ENCODE assay signal across 13 mouse cellular contexts in the genomic region with DNA sequence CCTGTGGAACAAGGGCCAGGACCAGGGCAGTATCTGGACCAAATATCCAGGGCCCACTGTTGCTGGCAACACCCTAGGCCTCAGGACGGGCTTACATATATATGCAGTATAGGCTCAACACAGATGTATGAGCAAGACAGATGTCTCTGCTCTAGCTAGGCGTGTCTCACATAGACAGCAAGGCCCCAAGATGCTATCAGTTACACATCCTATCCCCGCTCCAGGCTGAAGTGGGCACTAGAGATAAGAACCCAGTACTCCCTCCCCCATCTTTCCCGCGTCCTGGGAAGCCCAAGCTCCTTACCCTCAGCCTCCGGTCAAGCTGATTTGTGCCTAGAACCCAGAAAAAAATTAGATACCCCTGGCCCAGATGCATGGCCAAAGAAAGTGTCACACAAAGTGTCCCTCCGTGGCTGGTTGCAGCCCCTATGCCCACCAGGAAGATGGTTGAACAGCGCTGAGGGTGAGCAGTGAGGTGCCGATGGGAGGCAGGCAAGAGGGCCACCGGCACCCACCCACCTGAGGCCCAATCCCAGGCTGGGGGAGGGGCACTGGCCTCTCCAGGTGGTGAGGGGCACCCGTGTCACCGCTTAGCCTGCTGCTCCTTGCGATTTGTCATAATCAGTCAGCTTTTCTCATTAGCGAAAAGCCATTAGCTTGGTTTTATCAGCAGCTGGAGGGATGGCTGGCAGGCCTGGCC.
DNase-seq lines count a peak whose midpoint lies in the region; ATAC-seq and TF ChIP-seq lines count a peak whose summit lies in the region.
"Had no signal": no experiment of that assay in that cellular context is flagged by ENCODE, and none has a peak within 500 bp of the region (broad histone marks: within the 10 kb centered on the region; RNA-seq: fewer than 3 reads in every experiment).

No protein-coding gene starts in this region.

- ATAC-seq in kidney, embryonic 14.5 days (ENCODE audit: low FRiP score, low TSS enrichment), result peak; percentile 32
- 0 out of 2 replicates have a peak, but pooled peaks have one; percentile 43 for ATAC-seq in stomach, embryonic 15.5 days (ENCODE audit: insufficient read depth, low FRiP score, low read depth)
- ATAC-seq in midbrain, postnatal 0 days (ENCODE audit: low FRiP score), result no peak

- 45% methylated on average over 14 of the region's 14 CpGs for WGBS in kidney, embryonic 14.5 days
- 40% methylated on average over 14 of the region's 14 CpGs for WGBS in stomach, embryonic 15.5 days
- WGBS in midbrain, postnatal 0 days, result 78% methylated on average over 14 of the region's 14 CpGs

- no peak for DNase-seq in kidney, adult 9 months
- peak; percentile 40 for DNase-seq in c-Kit-positive CD71-positive TER-119-negative erythroid progenitor cells, embryonic 14.5 days (ENCODE audit: low read depth)
- peak; percentile 60 for DNase-seq in liver
- no peak for DNase-seq in midbrain, postnatal 0 days (ENCODE audit: low spot score)
- DNase-seq in adrenal gland, postnatal 10 days, result no peak
- DNase-seq: cerebellum, adult 9-11 months; spleen, adult 18-20 months had no signal

- H3K27ac ChIP-seq in kidney, embryonic 14.5 days (ENCODE audit: low read depth, low read length), result no peak overlapping the region
- H3K27ac ChIP-seq in stomach, embryonic 15.5 days, result no peak overlapping the region
- H3K27ac ChIP-seq in midbrain, postnatal 0 days (ENCODE audit: low read depth, low read length), result no peak overlapping the region
- H3K27ac ChIP-seq: lung, embryonic 15.5 days had no signal

- 0 out of 2 replicates have a peak, but pooled peaks cover 14% of the 10 kb centered on the region for H3K27me3 ChIP-seq in kidney, embryonic 14.5 days (ENCODE audit: control insufficient read depth, insufficient read depth, low read length)
- H3K27me3 ChIP-seq in stomach, embryonic 15.5 days (replicated peaks), result peaks cover 9% of the 10 kb centered on the region
- H3K27me3 ChIP-seq in midbrain, postnatal 0 days (ENCODE audit: insufficient read depth, low read length), result no peaks in the 10 kb centered on the region
- H3K27me3 ChIP-seq: CH12.LX had no signal

- H3K4me3 ChIP-seq in kidney, embryonic 14.5 days (ENCODE audit: low read length), result no peak overlapping the region
- no peak overlapping the region for H3K4me3 ChIP-seq in stomach, embryonic 15.5 days (replicated peaks)
- H3K4me3 ChIP-seq in midbrain, postnatal 0 days (ENCODE audit: low read depth, low read length), result no peak overlapping the region
- H3K4me3 ChIP-seq: lung, embryonic 15.5 days; megakaryocyte, embryonic 14.5 days; myocyte had no signal

- peaks cover 19% of the 10 kb centered on the region for H3K4me1 ChIP-seq in kidney, embryonic 14.5 days (ENCODE audit: control insufficient read depth, insufficient read depth, low read length)
- peaks cover 10% of the 10 kb centered on the region; the same call in 1 of the 2 replicates for H3K4me1 ChIP-seq in stomach, embryonic 15.5 days
- H3K4me1 ChIP-seq in midbrain, postnatal 0 days (ENCODE audit: insufficient read depth, low read length), result 0 out of 2 replicates have a peak, but pooled peaks cover under 1% of the 10 kb centered on the region
- H3K4me1 ChIP-seq: lung, embryonic 15.5 days had no signal

- no peak overlapping the region for H3K4me2 ChIP-seq in kidney, embryonic 14.5 days (replicated peaks; ENCODE audit: low read depth, low read length)
- H3K4me2 ChIP-seq in stomach, embryonic 15.5 days, result peak overlapping the region; percentile 2
- H3K4me2 ChIP-seq in midbrain, postnatal 0 days (ENCODE audit: low read depth, low read length, poor library complexity, severe bottlenecking), result no peak overlapping the region
- H3K4me2 ChIP-seq: lung, embryonic 15.5 days had no signal

- TF ChIP-seq CTCF in midbrain, postnatal 0 days (IDR thresholded peaks at IDR 0.05), result no peak

- H3K36me3 ChIP-seq in kidney, embryonic 14.5 days (ENCODE audit: control insufficient read depth, insufficient read depth, low read length), result no peaks in the 10 kb centered on the region
- H3K36me3 ChIP-seq in stomach, embryonic 15.5 days, result no peaks in the 10 kb centered on the region
- no peaks in the 10 kb centered on the region for H3K36me3 ChIP-seq in midbrain, postnatal 0 days (ENCODE audit: insufficient read depth, low read length)
- H3K36me3 ChIP-seq: lung, embryonic 15.5 days had no signal

- H3K9ac ChIP-seq in kidney, embryonic 14.5 days (ENCODE audit: low read depth, low read length), result no peak overlapping the region
- H3K9ac ChIP-seq in stomach, embryonic 15.5 days, result no peak overlapping the region
- no peak overlapping the region for H3K9ac ChIP-seq in midbrain, postnatal 0 days (replicated peaks; ENCODE audit: low read length, poor library complexity, severe bottlenecking)
- H3K9ac ChIP-seq: lung, embryonic 15.5 days had no signal

- H3K9me3 ChIP-seq in kidney, embryonic 14.5 days (ENCODE audit: control insufficient read depth, low read length), result no peaks in the 10 kb centered on the region
- no peaks in the 10 kb centered on the region for H3K9me3 ChIP-seq in stomach, embryonic 15.5 days
- no peaks in the 10 kb centered on the region for H3K9me3 ChIP-seq in midbrain, postnatal 0 days (ENCODE audit: low read length)
- H3K9me3 ChIP-seq: lung, embryonic 15.5 days had no signal

Comparison
In these comparisons a context has a peak if more than half of its experiments do, and no peak if none do; other contexts are left out.
1. DNase-seq: peak in c-Kit-positive CD71-positive TER-119-negative erythroid progenitor cells, embryonic 14.5 days (single experiment) and liver (single experiment); none in kidney, adult 9 months (single experiment), midbrain, postnatal 0 days (single experiment) and adrenal gland, postnatal 10 days (single experiment).